Mouse (Mus musculus): ENCODE data around the gene Abca5.
A peak's percentile ranks its signal among the peaks of the same experiment; 100 is the strongest.
"Not testable (repeated sequence)": the region's sequence is repeated elsewhere in the genome, so short reads cannot be mapped to it uniquely, and the experiment has no call there.

The Abca5 gene

DNA sequence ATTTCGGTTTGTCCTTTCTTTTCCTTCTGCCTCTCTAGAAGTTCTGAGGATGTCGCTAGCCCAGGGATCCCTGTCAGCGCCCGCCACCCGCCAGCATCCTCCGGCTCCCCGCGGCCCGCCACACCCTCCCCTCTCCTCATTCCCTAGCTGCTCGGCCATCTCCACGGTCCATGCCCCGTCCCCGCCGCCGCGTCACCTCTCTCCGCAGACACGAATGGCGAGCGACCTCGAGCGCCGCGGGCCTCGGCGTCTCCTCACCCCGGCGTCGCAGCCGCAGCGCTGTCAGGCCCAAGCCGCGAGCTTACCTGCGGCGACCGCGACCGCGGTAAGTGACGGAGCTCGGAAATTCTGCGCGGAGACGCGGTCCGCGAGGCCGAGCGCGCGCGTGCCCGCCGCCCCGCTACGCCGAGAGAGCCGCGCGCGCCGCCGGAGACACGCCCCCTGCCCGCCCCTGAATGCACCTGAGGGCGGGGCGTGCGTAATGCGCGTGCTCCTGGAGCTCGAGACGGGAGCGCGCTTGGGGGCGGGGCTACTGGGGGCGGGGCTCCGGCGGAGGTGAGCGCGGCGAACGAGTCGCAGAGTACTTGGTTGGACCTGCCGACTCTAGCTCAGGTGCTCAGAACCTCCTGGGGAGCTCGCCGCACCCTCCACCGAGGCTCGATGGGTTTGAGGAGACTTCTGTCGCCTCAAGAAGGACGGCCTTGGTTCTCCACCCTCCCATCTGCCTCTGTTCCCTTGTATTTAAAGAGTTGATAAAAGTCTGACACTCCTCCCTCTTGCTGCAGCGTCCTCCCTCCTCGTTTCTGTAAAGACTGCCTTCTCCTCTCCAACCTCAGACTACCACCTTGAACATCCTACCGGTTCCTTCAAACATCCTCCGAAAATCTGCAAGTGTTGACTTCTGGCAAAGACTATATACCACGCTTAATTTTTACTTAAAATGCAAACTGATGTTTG is at the start of gene Abca5:
Gene Abca5 (minus strand): TSS at position 428 of the 957 bp plus-strand sequence.
- peak; percentile 55 for DNase-seq (ENCODE audit: low spot score)

DNA sequence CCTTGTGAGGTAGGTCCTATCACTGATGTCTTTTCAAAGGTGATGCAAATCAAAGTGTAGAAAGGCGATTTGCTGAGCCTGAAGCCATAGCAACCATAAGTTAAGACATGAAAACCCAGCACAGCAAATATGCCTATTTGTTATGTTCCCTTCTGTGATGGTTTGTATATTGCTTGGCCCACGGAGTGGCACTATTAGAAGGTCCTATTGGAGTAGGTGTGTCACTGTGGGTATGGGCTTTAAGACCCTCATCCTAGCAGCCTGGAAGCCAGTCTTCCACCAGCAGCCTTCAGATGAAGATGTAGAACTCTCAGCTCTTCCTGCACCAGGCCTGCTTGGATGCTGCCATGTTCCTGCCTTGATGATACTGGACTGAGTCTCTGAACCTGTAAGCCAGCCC is 48.0 kb upstream of the Abca5 start:
- no peak for DNase-seq (ENCODE audit: low spot score)

- DNase-seq (ENCODE audit: low spot score): no peak
These were observed 42.8 kb upstream of the Abca5 start for GRCm38 (mm10) chr11:110380310-110380668.

GRCm38 (mm10) chr11:110379661-110380309 is 42.3 kb upstream of the Abca5 start:
- peak; percentile 16 for DNase-seq (ENCODE audit: low spot score)

DNA sequence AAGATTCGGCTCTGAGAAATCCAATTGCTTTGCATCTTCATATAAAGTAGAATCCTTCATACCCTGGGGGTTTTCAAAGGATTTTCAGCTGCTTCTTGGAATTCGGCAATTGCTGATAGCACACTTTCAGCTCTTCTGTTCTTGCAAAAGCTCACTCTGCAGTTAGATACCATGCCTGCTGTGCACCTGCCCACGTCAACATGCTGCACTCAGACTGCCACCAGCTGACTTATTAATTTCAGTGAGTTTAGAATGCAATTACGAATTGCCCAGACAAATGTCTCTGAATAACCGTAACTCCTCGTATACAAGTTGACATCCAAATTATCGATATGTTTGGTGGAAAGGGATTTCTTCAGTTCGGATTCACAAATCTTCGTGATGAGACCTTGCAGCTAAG is 36.5 kb upstream of the Abca5 start:
- DNase-seq (ENCODE audit: low spot score): peak; percentile 48

DNA sequence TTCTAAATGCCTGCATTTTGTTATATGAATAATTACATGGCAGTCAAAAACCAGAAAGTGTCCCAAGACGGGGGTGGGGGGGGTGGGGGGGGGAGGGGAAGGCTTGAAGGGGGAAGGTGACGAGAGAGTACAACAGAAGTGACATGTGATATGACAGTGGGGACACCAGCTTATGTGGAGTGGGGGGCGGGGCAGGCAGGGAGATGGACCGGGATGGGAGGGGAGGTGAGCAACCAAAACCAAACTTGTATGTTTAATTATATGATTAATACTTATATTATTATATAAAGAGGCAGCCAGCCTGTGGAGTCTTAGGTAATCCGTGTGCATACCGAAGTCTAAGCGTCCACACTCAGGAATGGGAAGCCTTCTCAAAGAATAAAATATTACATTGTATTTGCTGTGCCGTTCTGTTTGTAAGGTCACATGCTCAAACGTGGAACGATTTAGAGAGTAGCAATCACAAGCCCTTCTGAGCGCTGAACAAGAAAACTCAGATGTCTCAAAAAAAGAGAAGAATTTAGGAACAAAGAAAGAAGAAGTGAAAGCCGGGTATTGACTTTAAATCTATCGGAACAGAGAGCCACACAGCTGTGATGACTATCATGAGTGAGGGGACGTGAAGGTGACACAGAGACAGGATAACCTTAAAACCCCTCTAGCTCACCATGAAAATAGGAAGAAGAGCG is 34.9 kb upstream of the Abca5 start:
- DNase-seq (ENCODE audit: low spot score): no peak

GRCm38 (mm10) chr11:110371827-110372226 is 34.3 kb upstream of the Abca5 start:
- no peak for DNase-seq (ENCODE audit: low spot score)

- DNase-seq (ENCODE audit: low spot score): no peak
These were observed 31.9 kb upstream of the Abca5 start for GRCm38 (mm10) chr11:110369312-110370019.

DNA sequence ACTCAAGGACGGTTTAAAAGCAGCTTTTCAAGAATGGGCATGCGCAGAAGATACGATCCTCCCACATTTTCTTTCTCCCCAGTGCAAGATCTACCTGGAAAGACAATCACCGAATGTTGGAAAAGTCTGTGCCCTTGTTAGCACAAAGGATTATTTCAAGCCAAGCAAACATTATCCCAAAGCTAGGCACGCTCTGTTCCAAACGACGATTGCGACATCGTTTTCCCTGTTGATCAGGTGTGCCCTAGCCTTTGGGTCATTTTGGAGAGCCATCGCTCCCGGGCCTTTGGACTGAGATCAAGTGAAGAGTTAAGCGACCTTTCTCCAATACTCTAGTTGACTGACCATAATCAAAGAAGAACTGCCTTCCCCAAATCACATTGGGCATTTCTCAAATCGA is 30.1 kb upstream of the Abca5 start:
- no peak for DNase-seq (ENCODE audit: low spot score)

DNA sequence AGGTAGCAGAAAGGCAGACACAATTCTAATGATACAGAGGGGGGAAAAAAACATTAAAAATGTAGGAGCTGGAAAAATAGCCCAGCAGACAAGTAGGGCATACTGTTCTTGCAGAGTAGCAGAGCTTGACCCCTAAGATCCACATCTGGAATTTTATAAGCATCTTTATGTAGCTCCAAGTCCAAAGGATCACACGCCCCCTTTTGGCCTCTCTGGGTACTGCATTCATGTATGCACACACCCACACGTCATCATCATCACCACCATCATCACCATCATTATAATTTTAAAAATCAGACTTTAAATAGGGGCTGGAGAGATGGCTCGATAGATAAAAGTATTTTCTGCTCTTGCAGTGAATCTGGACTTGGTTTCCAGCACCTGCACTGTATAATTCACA is 29.4 kb upstream of the Abca5 start:
- DNase-seq (ENCODE audit: low spot score): no peak

DNA sequence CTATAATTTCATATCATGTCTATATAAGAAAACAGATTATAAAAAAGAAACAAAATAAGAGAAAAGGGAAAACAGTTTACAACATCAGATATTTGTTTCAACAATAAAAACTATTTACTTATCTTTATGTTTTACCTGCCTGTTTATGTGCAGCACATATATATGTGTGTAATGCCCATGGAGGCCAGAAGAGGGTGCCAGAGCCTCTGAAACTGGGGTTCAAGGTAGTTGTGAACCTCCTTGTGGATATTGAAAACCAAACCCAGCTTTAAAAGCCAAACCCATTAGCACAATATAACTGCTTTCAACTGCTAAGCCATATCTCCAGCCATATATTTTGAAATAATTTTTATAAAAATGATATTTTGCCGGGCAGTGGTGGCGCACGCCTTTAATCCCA is 27.5 kb upstream of the Abca5 start:
- DNase-seq (ENCODE audit: low spot score): peak; percentile 25

DNA sequence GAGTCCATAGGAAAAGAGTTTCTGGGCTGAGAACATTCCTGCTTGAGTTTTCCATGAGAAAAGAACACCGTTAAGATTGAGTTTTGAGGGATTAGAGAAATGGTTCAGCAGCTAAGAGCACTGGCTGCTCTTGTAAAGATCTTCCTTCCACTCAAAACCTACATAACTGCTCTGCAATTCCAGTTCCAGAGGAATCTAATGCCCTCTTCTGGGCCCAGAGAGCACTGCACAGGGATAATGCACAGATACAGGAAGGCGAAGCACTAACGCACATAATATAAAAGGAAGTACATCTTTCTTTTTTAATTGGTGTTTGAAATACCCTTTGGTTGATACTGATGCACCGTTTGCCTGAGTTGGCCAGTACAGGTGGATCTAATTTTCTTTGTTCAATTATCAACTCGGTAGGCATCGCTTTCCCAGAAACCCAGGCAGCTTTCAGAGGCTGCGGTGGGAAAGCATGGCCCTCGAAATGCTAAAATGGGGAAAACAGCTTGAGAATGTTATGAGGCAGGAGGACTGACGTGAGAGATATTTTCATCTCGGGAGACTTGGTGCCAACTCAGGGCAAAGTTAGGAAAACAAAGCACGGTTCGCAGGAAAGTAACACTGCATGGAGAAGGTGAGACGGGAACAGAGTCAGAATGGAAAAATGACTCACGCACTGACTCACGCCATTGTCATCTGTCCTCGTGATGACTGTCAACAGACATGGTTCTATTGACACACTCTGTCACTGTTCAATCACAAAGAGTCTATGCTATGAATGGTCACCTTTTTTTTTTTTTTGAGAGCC is 20.4 kb upstream of the Abca5 start:
- peak; percentile 38 for DNase-seq (ENCODE audit: low spot score)

DNA sequence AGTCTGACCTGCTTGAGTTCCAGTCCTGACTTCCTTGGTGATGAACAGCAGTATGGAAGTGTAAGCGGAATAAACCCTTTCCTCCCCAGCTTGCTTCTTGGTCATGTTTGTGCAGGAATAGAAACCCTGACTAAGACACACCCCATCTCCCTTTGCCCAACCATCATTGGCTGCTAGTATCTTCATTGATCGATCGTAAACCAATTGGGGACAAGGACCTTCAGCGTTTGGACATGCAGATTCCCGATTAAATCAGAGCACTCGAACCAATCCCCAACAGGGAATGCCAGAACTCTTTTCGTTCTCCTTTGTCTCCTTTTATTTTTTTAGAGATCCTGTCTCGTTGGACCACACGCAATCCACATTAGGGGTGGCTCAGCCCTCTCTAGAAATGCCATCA is 17.6 kb upstream of the Abca5 start:
- DNase-seq (ENCODE audit: low spot score): not testable (repeated sequence)

- DNase-seq (ENCODE audit: low spot score): no peak
These were observed 16.7 kb upstream of the Abca5 start for GRCm38 (mm10) chr11:110354261-110354660.

DNA sequence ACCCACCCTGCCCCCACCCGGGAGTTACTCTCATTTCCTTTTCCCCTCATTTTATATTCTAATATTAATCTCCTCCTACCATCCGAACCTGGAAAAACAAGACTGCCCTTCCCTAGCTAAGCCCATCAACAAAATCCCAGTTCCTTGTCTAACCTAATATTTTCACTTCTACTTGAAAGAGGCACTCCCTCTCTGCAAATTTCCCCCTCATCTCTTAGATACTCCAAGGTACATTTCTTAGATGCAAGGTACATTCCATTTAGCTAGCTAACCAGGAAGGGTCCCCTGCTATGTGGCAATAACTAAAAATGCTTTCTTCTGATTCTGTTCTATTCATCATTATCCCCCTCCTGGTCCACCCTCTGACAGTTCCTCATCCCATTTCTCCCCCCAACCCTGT is 10.7 kb upstream of the Abca5 start:
- DNase-seq (ENCODE audit: low spot score): no peak

- no peak for DNase-seq (ENCODE audit: low spot score)
These were observed 10.3 kb upstream of the Abca5 start for GRCm38 (mm10) chr11:110347768-110348167.

DNA sequence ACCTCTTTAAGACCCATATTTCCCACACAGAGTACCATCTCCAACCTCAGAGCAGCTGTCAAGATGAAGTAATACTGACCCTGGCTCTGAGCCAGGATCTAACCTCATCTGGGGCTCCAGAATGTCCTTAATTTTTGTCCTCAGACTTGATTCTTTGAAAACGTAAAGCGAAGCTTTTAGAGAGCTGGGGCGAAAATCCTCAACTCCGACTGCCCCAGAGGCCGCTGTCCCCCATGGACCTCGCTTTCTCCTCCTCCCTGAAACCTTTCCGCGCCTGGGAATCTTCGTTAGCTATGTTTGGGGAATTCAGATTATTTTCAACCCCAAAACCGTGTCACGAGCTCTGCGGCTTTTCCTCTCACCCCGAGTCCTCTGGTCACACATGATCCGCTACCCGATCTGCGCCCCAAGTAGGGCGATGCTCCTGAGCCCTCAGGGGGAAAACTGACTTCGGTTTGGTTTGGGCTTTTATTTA is 665 bp downstream of the Abca5 start:
- no peak for DNase-seq (ENCODE audit: low spot score)

DNA sequence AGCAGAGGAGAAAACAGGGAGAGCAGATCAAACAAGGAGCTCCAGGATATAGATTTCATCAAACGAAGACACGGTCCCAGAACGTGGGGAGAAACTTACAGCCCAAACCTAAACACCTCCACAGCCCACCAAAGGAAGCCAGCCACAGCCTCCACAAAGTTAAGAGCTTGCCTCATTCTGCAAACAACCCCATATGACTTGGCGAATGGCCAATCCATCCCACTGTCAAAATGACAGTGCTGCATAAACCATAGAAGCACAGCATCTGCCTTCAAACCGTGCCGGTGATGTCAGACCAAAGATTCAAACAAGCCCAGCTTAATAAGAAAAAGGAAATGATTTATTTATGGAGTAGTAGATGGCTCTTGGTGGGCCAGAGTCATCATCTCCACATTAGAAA is 7.4 kb downstream of the Abca5 start:
- no peak for DNase-seq (ENCODE audit: low spot score)

- no peak for DNase-seq (ENCODE audit: low spot score)
These were observed 15.2 kb downstream of the Abca5 start for GRCm38 (mm10) chr11:110322266-110322665.

DNA sequence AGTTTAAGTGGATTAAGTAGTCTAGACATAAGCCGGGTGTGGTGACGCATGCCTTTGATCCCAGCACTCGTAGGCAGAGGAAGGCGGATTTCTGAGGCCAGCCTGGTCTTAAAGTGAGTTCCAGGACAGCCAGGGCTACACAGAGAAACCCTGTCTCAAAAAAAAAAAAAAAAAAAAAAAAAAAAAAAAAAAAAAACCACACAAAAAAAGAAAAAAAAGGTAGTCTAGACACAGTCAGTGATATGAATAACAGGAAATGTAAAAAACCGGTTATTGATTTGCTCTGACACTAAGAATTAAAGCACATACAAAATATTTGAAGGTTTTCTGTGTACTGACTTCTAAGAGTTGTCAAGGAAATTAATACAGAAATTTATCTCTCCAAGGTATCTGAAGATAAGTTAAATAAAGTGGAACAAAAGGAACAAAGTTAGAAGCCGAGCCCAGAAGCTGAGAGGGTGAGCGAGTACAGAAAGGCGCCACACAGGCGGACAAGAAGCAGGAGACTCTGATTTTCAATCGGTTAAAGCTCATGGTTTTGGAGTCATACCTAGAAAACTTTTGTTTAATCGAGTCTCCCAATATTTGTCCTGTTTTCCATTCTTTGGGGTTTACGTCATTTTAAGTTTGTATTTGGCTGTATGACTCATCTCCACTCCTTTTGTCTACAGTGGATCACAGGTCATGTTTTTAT is 30.9 kb downstream of the Abca5 start:
- DNase-seq (ENCODE audit: low spot score): no peak

DNA sequence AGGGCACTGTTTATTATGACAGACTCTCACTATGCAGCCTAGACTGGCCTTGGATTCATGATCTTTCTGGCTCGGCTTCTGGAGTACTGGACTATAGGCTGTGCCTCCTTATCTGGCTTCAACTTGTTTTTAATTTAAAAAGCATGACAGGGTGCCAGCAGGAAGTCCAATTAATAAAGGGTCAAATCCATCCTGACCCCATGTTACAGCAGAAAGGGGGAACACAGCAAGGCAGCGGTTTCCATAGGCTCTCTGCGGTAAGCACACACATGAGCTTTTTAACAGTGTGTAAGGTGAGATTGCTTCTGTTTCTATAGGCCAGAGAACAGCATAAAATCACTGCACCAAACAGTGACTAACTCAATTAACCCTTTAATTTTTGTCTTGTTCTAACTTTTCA is 34.1 kb downstream of the Abca5 start:
- DNase-seq (ENCODE audit: low spot score): no peak

Measured in layer of hippocampus, adult 9-10 months (tissue).